Mouse (Mus musculus) cortical plate, adult 2 months (tissue): ENCODE data around the gene Slc7a5. TPM values are rescaled to one million over a fixed set of nuclear protein-coding genes. Genes with fewer than 3 reads are reported as not detected.

Source experiments
- H3K27ac ChIP-seq: fragments of 200-500 bp; 2 replicates; pipeline ENCODE4 v1.5.1; 2012; ENCODE audit warnings: low read length, control low read depth, inconsistent platforms; ENCODE audit not compliant: insufficient read depth
- H3K4me1 ChIP-seq: fragments of 200-500 bp; 2 replicates; pipeline ENCODE4 v1.6.1; 2011; ENCODE audit warnings: low read length; ENCODE audit not compliant: control insufficient read depth, insufficient read depth
- H3K4me3 ChIP-seq: fragments of 200-500 bp; 2 replicates; pipeline ENCODE4 v1.5.1; 2011; ENCODE audit warnings: mild to moderate bottlenecking, low read length, control low read depth; ENCODE audit not compliant: insufficient read depth
- CTCF ChIP-seq: fragments of 200-500 bp; IDR thresholded peaks from 2 replicates; pipeline ENCODE4 v1.5.1; 2011; ENCODE audit warnings: mild to moderate bottlenecking, control low read depth, low read length; ENCODE audit not compliant: insufficient read depth; ENCODE audit errors: extremely low read depth
- POLR2A ChIP-seq: fragments of 200-500 bp; IDR thresholded peaks from 2 replicates; pipeline ENCODE4 v1.6.1; 2011; ENCODE audit warnings: mild to moderate bottlenecking, low read length, control low read depth; ENCODE audit not compliant: insufficient read depth; ENCODE audit errors: extremely low read depth
- polyA plus RNA-seq: library from polyadenylated mRNA; depleted of rRNA; stranded (reverse); fragments of >200 nt; gene quantifications from 2 replicates; pipeline ENCODE4 v1.2.3, GENCODE M21; 2012

Slc7a5 gene
- polyA plus RNA-seq, 1 experiment: 74.1 TPM

DNA sequence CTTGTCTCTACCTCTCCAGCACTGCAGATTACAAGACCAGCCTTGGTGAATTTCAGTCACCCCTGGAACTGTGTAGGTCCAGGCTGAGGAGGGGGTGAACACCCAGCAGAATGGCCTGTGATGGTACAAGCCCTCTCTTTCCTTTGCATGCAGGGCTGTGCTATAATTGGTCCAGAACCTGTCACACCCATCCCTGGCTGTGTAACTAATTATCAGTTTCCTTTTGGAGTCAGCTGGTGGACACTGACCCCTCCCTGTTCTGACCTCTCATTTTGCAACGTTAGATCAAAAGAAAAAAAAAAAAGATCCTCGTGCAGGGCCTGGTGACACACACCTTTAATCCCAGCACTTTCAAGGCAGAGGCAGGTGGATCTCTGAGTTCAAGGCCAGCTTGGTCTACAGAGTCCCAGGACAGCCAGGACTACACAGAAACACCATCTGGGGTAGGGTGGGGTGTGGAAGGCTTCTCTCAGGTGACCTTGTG, 35.6 kb upstream of the Slc7a5 start:
- no peak overlapping the region for H3K27ac ChIP-seq
- no peak overlapping the region for H3K4me3 ChIP-seq
- TF ChIP-seq CTCF (no peak), POLR2A (no peak)
- no peaks in the 10 kb centered on the region for H3K4me1 ChIP-seq

DNA sequence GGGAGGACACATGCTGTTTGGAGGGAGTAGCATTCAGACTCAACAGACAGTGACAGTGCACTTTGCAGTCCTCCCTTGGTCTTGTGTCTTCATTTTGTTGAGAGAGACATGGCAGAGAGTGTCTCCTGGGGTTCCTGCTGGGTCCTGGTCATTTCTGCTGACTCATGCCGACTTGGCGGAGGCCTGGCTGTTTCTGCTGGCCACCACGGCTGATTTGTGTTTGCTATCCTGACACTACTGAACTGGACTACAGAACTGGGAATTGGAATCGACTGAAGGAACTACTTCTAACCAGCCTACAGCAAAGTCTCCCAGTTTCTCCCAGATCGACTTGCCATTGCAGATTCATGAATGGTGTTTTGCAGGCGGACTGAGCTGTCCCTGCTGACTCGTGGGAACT, 31.2 kb upstream of the Slc7a5 start:
- TF ChIP-seq CTCF (no peak), POLR2A (no peak)
- no peaks in the 10 kb centered on the region for H3K4me1 ChIP-seq
- no peak overlapping the region for H3K4me3 ChIP-seq
- no peak overlapping the region for H3K27ac ChIP-seq

DNA sequence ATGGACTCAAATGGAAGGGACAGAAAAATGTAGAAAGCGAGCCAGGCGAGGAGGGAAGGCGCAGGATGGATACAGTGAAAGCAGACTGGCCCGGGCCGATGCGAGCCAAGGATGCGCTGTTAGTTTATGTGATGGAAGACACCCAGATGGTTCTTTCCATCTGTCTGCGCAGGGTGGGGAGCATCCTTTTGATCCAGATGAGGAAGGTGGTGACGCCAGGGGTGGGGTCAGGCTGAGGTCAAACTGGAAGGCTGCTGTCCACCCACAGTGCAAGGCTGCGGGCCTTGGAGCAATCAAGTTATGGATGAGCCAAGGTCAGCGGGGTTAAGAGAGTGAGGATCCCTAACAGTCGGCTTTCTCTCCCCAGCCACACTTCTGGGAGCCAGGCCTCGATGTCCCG, 28.9 kb upstream of the Slc7a5 start:
- no peak overlapping the region for H3K27ac ChIP-seq
- no peak for TF ChIP-seq CTCF
- no peak for TF ChIP-seq POLR2A
- H3K4me1 ChIP-seq: no peaks in the 10 kb centered on the region
- no peak overlapping the region for H3K4me3 ChIP-seq

DNA sequence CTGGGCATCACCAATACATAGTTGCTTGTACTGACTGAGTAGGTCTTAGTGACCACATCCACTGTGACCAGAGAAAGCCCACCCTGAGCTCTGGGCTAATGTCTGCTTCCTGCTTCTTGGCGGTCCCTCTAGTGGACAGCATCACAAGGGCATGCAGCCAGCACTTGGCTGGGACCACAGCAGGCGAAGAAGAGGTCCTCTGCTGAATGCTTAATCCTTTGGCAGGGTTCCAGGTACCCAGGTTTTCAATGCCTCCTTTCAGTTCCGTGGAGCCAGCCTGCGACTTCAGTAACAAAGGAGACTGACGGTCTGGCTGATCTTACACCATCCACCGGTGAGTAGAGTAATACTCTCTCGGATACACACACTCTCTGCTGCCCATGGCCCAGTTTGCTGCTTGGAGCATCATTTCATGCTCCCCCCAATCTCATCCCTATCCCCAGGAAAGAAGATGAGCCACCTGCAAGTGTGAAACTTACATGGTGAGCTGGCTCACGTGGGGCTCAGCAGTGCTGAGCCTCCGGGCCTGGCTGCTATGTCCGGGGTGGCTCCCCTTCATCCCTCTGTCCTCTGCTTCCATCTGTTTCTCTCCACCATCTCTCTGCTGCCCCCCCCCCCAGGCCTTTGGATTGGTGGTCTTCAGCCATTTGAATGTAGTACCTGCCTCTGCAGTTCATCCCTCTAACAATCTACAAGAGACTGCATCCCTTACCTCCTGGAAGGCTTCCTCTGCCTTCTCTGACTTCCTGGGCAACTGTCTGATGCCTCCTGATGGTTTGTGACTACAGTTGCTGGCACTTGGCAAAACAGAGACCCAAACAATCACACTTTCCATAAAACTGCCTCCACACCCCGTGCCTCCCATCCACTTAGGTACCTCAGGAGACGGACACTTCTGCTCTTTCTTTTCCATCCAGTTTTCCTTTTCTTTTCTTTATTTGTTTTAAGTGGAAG, 28.1 kb upstream of the Slc7a5 start:
- Histone ChIP-seq H3K4me3 (no peak overlapping the region), H3K4me1 (no peaks in the 10 kb centered on the region), H3K27ac (no peak overlapping the region)
- TF ChIP-seq CTCF (peak; percentile 28; the same call in 1 of the 2 replicates), POLR2A (no peak)

DNA sequence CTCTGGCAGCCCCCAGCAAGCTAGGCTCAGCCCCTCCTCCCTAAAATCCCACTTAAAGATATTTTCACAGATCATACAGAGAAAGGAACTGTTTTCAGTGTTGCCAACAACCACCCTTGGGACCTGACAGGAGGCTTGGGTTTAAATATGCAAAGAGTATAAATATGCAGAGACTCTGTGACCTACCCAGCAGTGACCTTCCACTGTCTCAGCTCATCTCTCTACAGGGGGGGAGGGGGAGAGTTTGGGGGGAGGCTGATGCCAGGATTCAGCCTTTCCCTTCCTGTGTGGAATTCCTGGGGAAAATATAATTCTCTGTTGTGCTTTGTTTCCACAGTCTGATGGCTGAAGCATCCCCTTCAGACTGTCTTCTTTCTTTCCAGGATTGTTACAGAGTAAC, 27.4 kb upstream of the Slc7a5 start:
- no peak for TF ChIP-seq CTCF
- TF ChIP-seq POLR2A: no peak
- H3K4me1 ChIP-seq: no peaks in the 10 kb centered on the region
- no peak overlapping the region for H3K27ac ChIP-seq
- no peak overlapping the region for H3K4me3 ChIP-seq

DNA sequence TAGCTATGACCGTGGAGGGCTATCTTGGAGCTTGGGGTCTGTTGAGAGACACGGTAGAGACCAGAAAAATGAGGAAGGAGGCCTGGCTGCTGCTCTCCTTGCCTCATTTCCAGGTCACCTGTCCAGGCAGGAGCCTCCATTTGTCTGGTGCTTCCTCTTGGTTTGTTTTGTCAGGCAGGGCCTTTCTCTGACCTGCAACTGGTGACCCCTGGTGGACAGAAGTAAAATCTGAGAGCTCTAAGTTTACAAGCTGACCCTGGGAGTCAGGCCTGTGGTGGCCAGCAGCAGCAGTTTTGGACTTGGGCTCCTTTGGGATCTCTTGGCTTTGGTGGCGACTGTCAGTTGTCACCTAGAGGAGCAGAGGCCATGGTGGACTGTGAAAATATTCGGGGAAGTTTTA, 27.0 kb upstream of the Slc7a5 start:
- TF ChIP-seq CTCF: peak; percentile 28; the same call in 1 of the 2 replicates
- TF ChIP-seq POLR2A: no peak
- Histone ChIP-seq H3K27ac (no peak overlapping the region), H3K4me1 (no peaks in the 10 kb centered on the region), H3K4me3 (no peak overlapping the region)

DNA sequence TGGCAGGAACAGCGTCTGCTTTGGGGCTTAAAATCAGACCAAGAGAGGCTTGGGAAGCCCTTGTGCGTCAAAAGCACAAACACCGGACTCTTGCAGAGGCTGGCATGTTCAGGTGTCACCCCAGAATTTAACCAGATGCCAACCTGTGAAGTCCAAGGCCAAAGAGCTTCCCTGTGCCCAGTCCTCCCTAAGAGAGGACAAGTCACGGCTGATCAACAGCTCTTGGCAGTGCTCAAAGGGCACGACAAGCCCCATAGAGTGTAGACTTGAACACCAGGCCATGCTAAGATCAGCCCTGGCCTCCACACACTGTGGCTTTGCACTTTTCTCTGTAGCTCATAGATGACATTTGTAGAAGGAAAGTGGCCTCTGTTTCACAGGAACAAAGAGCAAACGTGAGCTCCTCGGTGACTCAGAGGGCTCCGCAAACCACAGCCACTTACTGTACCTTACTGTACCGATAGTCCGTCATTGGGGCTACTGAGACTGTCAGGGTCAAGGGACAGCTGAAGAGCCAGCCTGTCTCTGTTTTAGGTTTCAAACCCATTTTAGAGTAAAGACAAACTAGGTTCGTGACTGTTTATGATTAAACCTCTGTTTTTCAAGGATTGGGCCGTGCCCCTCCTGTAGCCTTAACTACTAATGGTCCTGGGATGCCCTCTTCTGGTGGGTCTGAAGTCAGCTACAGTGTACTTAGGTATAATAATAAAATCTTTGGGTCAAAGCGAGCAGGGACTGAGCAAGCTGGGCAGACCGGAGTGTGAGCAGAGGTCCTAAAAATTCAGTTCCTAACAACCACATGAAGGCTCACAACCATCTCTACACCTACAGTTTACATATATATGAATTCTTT, 25.4 kb upstream of the Slc7a5 start:
- H3K4me1 ChIP-seq: no peaks in the 10 kb centered on the region
- H3K27ac ChIP-seq: no peak overlapping the region
- no peak overlapping the region for H3K4me3 ChIP-seq
- peak; percentile 33; the same call in 1 of the 2 replicates for TF ChIP-seq CTCF
- TF ChIP-seq POLR2A: no peak

DNA sequence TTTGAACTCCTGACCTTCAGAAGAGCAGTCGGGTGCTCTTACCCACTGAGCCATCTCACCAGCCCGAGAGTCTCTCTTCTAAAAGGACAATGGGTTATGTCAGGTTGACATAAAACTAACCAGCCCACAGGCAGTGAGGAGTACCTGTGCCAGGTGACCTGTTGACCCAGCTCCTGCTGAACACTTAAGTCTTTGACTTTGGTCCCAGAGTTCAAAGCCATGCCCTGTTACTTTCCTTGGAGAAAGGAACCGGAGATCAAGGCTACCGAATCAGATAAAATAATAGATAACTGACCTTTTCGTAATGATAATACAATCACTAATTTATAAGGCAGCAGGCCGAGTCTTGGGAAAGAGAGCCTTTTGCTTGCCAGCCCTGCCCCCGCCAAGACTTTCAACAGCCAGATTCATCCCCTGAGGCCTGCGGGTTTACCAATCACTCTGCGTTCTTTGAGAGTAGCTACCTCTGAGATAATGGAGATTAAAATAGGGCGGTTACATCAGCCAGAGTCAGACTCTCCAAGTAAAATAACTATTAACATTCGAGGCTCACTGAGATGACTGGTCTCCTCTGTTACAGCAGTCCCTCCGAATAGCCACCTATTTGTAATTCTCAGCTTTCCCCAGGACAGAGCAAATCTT, 24.7 kb upstream of the Slc7a5 start:
- no peak overlapping the region for H3K4me3 ChIP-seq
- TF ChIP-seq POLR2A: no peak
- no peak for TF ChIP-seq CTCF
- no peaks in the 10 kb centered on the region for H3K4me1 ChIP-seq
- no peak overlapping the region for H3K27ac ChIP-seq

DNA sequence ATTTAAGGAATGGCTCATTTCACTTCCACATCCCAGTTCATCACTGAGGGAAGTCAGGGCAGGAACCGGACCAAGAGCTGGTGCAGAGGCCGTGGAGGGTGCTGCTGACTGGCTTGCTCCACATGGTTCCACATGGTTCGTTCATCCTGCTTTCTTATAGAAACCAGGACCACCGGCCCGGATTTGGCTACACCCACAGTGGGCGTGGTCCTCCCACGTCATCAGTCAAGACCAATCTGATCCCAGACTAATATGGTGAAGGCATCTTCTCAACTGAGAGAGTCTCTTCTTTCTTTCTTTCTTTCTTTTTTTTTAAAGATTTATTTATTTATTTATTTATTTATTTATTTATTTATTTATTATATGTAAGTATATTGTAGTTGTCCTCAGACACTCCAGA, 24.1 kb upstream of the Slc7a5 start:
- Histone ChIP-seq H3K4me1 (no peaks in the 10 kb centered on the region), H3K27ac (no peak overlapping the region), H3K4me3 (no peak overlapping the region)
- TF ChIP-seq POLR2A (no peak), CTCF (no peak)
